Mouse (Mus musculus) midbrain, embryonic 13.5 days (tissue): Measurements from ENCODE around the gene Frat1. TPM values are rescaled to one million over a fixed set of nuclear protein-coding genes. Genes with fewer than 3 reads are reported as not detected.
A peak's percentile ranks its signal among the peaks of the same experiment; 100 is the strongest.

ENCODE experiments used
- ATAC-seq: fragments of 200-750 bp; cut with Nextera tagmentation; 2 replicates; pipeline ENCODE4 v1.8.0; 2017; ENCODE audit warnings: mild to moderate bottlenecking, moderate TSS enrichment, moderate library complexity
- H3K27ac ChIP-seq: fragments of 300-500 bp; sonication (generic); 2 replicates; pipeline ENCODE4 v1.5.1; 2015; ENCODE audit warnings: inconsistent platforms, mild to moderate bottlenecking, moderate library complexity
- H3K27me3 ChIP-seq: fragments of 300-500 bp; sonication (generic); 2 replicates; pipeline ENCODE4 v1.6.1; 2015; ENCODE audit warnings: mild to moderate bottlenecking, inconsistent platforms
- H3K36me3 ChIP-seq: fragments of 300-500 bp; sonication (generic); 2 replicates; pipeline ENCODE4 v1.6.1; 2015; ENCODE audit warnings: mild to moderate bottlenecking, inconsistent platforms
- H3K4me1 ChIP-seq: fragments of 300-500 bp; sonication (generic); replicated peaks from 2 replicates; pipeline ENCODE4 v1.6.1; 2015; ENCODE audit warnings: inconsistent platforms
- H3K4me2 ChIP-seq: fragments of 300-500 bp; sonication (generic); replicated peaks from 2 replicates; pipeline ENCODE4 v1.6.1; 2015; ENCODE audit warnings: moderate library complexity, mild to moderate bottlenecking, inconsistent platforms
- H3K4me3 ChIP-seq: fragments of 300-500 bp; sonication (generic); replicated peaks from 2 replicates; pipeline ENCODE4 v1.5.1; 2015; ENCODE audit warnings: mild to moderate bottlenecking, inconsistent platforms
- H3K9ac ChIP-seq: fragments of 300-500 bp; sonication (generic); replicated peaks from 2 replicates; pipeline ENCODE4 v1.6.1; 2015; ENCODE audit warnings: mild to moderate bottlenecking, inconsistent platforms
- H3K9me3 ChIP-seq: fragments of 300-500 bp; sonication (generic); 2 replicates; pipeline ENCODE4 v1.6.1; 2016; ENCODE audit warnings: mild to moderate bottlenecking, inconsistent platforms
- WGBS: fragments of 180-500 bp; shearing (Covaris S2); methylation state at CpG from one replicate; pipeline ENCODE4 v1.1.7; 2015; 5-methylcytosine and 5-hydroxymethylcytosine counted together
- polyA plus RNA-seq: library from polyadenylated mRNA; unstranded; fragments of >200 nt; fragmentation: Nextera tagmentation; extraction: Ambion mirVana; gene quantifications from 2 replicates; pipeline ENCODE4 v1.2.1, GENCODE M21; 2015

Frat1 gene
- polyA plus RNA-seq, 1 experiment from 2014 or later, result 26.2 TPM

DNA sequence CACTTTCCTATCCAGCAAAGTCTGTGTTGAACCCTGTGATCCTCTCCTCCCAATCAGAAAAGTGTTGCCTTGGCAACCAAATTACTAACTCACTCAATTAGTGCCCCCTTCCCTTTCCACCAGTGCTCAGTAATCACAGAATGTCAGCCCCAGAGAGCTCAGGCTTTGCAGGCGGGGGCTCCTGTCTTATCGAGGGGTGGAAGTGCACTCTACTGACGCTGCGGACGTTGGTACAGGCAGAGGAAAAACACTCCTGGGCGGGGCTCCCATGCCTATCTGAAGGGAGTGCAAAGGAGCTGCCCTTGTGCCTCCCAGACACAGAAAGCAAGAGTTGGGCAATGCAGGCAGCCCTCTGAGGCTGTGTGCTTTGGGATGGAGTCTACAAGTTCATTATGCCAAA, 6.0 kb downstream of the Frat1 start:
- Histone ChIP-seq H3K4me3 (peak overlapping the region; percentile 7; the same call in 1 of the 2 replicates), H3K27me3 (peaks cover 8% of the 10 kb centered on the region; the same call in 1 of the 2 replicates), H3K9ac (peak overlapping the region; percentile 17; the same call in 1 of the 2 replicates), H3K9me3 (no peaks in the 10 kb centered on the region), H3K4me2 (peak overlapping the region; percentile 44), H3K27ac (peak overlapping the region; percentile 49), H3K36me3 (no peaks in the 10 kb centered on the region), H3K4me1 (peaks cover 46% of the 10 kb centered on the region)
- peak; percentile 80 for ATAC-seq
- WGBS, result 1% methylated on average over 6 of the region's 6 CpGs

DNA sequence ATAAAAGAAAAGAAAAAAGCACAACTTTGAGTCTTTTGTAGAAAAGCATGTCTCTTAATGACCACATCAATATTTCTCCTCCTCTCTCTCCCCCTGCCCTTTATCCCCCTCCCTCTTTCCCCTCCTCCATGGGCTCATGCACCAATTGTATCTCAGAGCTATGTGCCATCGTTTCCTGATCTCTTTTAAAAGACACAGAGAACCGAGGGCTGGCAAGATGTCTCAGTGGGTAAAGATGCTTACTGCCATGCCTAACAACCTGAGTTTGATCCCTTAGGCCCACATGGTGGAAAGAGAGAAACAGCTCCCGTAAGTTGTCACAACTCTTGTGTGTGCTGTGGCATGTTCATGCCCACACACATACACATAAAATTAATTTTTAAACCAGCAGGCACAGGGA, 6.9 kb downstream of the Frat1 start:
- WGBS, result 43% methylated on average over 3 of the region's 3 CpGs
- Histone ChIP-seq H3K4me3 (no peak overlapping the region), H3K9ac (no peak overlapping the region), H3K4me2 (no peak overlapping the region), H3K9me3 (no peaks in the 10 kb centered on the region), H3K27me3 (peaks cover 7% of the 10 kb centered on the region; the same call in 1 of the 2 replicates), H3K36me3 (no peaks in the 10 kb centered on the region), H3K27ac (no peak overlapping the region), H3K4me1 (peaks cover 39% of the 10 kb centered on the region)
- no peak for ATAC-seq

DNA sequence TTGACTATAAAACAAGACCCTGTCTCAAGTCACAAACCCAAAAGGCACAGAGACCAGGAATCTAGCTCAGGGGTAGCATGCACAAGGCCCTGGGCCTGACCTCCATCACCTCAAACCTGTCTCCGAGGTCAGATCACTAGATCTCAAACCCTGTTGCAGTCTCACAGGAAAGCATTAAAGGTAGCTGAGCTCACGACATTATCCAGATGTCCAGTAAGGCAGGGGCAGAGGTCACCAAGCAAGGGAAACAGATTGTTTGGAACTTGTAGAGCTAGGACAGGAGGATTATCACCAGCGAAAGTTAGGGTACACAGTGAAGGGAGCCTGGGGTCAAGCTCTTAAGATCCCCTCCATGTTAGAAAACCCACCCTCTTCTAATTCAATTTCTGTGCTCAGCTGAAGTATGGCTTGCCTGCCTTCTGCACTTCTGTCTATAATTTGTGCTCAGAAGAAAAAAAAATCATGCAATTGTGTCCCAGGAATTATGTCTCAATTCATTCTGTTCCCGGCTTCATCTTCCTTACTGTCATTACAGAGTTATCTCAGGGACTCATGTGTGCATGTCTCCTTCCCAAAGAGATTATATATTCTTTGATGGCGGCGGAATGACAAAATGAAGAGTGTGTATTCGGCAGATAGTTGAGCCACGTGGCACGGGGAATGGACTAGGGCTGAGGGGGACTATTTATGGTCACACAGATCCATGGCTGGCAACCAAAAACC, 7.6 kb downstream of the Frat1 start:
- H3K27me3 ChIP-seq, result peaks cover 4% of the 10 kb centered on the region; the same call in 1 of the 2 replicates
- H3K27ac ChIP-seq, result no peak overlapping the region
- no peak overlapping the region for H3K9ac ChIP-seq
- H3K4me3 ChIP-seq, result no peak overlapping the region
- 79% methylated on average over 9 of the region's 9 CpGs for WGBS
- no peak overlapping the region for H3K4me2 ChIP-seq
- ATAC-seq, result no peak
- peaks cover 33% of the 10 kb centered on the region for H3K4me1 ChIP-seq
- no peaks in the 10 kb centered on the region for H3K9me3 ChIP-seq
- H3K36me3 ChIP-seq, result no peaks in the 10 kb centered on the region

DNA sequence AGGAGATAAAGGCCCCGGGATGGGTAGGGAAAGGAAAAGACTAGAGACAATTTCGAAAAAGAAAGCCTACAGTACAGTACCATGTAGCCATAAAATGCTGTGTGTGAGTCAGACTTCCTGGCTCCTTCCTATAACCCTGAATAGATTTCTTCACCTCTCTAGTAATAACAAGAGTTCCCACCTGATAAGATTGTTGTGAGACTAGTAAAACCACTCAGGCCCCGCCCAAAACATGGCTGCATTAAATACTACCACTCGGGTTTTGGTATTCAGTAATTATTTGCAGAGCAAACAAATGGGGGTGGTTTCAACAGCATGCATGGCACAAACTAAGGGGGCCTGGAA, 8.1 kb downstream of the Frat1 start:
- 79% methylated on average over 4 of the region's 4 CpGs for WGBS
- ATAC-seq, result no peak
- peaks cover 28% of the 10 kb centered on the region for H3K4me1 ChIP-seq

DNA sequence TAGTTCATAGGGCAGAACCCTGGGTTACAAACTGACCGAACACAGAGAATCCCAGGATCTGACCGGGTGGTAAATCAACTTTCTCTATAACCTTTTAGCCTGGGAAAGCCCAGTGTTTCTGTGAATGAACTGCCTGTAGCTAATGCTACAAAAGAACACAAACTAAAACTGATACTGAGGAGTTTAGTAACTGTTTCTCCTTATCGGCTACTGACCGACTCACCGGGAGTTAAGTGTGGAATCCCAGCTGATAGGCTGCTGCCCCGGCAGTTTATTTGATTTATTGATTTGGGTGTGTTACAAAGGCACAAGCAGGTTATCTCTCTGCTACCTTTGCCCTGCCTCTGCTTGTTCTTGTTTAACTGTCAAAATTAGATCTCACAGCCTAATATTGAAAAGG, 9.0 kb downstream of the Frat1 start:
- no peaks in the 10 kb centered on the region for H3K36me3 ChIP-seq

More for the DNA sequence above, 8.1 kb downstream of the Frat1 start:
- Histone ChIP-seq H3K27me3 (no peaks in the 10 kb centered on the region; the same call in 1 of the 2 replicates), H3K4me2 (no peak overlapping the region), H3K36me3 (no peaks in the 10 kb centered on the region), H3K27ac (no peak overlapping the region), H3K9me3 (no peaks in the 10 kb centered on the region), H3K4me3 (no peak overlapping the region), H3K9ac (no peak overlapping the region)

DNA sequence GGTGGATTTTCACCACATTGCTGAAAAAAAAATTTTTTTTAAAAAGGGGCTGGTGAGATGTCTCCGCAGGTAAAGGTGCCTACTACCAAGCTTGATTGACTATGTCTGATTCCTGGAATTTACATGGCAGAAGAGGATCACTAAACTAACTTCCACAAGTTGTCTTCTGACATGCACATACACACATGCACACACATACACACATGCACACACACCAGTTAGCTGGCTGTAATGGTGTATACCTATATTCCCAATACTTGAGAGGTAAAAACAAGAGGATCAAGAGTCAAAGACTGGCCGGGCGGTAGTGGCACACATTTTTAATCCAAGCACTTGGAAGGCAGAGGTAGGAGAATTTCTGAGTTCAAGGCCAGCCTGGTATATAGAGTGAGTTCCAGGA, 9.9 kb downstream of the Frat1 start:
- Histone ChIP-seq H3K4me3 (no peak overlapping the region), H3K27me3 (no peaks in the 10 kb centered on the region), H3K9me3 (no peaks in the 10 kb centered on the region), H3K4me1 (peaks cover 18% of the 10 kb centered on the region), H3K9ac (no peak overlapping the region), H3K36me3 (no peaks in the 10 kb centered on the region), H3K27ac (no peak overlapping the region), H3K4me2 (no peak overlapping the region)
- ATAC-seq, result no peak
- 94% methylated on average over 3 of the region's 3 CpGs for WGBS

More for the DNA sequence above, 9.0 kb downstream of the Frat1 start:
- Histone ChIP-seq H3K4me1 (peaks cover 18% of the 10 kb centered on the region), H3K4me3 (no peak overlapping the region), H3K9ac (no peak overlapping the region), H3K4me2 (no peak overlapping the region), H3K27me3 (no peaks in the 10 kb centered on the region), H3K9me3 (no peaks in the 10 kb centered on the region), H3K27ac (no peak overlapping the region)
- ATAC-seq, result no peak
- 85% methylated on average over 6 of the region's 6 CpGs for WGBS

DNA sequence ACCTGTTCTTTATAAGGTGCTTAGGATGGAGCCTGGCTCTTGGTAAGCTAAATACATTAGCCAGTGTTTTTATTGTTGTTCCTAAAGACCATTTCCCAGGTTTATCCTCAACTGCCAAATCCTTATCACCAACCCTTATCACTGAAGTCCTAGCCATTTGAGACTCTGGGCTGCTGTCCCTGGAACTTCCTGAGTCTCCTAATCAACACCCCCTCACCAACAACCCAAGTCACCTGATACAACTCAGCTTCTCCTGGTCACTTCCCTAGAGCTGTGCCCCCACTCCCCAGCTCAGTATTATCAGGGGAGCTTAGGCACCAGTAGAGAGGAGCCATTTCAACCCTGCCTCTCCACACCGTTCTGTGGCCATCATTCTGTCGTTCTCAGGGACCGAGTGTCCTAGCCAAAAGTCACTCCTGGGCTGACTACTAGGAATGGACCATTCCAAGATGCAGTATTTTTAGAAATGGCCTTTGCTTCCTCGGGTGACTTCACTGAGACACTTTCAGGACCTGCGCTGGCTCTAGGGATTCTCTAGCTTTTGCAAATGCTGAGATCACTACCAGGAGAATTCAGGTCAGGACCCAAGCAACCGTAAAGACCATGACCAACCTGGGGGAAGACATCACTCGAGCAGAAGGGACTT, 11.5 kb downstream of the Frat1 start:
- ATAC-seq, result no peak
- Histone ChIP-seq H3K4me1 (peaks cover 13% of the 10 kb centered on the region), H3K27ac (no peak overlapping the region), H3K4me2 (no peak overlapping the region), H3K9me3 (no peaks in the 10 kb centered on the region), H3K9ac (no peak overlapping the region), H3K27me3 (no peaks in the 10 kb centered on the region), H3K36me3 (no peaks in the 10 kb centered on the region), H3K4me3 (no peak overlapping the region)
- WGBS, result 86% methylated on average over 7 of the region's 7 CpGs

DNA sequence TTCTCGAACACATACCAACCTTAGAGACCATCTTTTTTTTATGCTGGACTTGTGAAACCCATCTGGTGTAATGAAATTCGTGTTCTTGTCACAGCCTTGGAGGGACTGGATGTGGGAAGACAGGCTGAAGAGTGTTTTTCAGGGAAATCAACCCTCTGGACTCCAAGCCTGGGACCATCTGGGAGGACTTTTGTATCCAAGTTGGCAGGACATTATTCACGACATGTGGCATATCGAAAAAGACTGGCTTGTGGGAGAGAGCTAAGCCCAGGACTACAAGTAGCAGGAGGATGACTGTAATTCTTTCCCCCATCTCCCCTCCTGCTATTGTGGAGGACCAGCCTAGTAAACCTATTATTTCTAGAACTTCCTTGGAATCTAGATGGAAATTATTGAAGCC, 12.4 kb downstream of the Frat1 start:
- Histone ChIP-seq H3K9me3 (no peaks in the 10 kb centered on the region), H3K4me1 (peaks cover 14% of the 10 kb centered on the region), H3K36me3 (no peaks in the 10 kb centered on the region), H3K27me3 (no peaks in the 10 kb centered on the region), H3K27ac (no peak overlapping the region), H3K4me3 (no peak overlapping the region), H3K9ac (no peak overlapping the region), H3K4me2 (no peak overlapping the region)
- ATAC-seq, result no peak
- 81% methylated on average over 4 of the region's 4 CpGs for WGBS

DNA sequence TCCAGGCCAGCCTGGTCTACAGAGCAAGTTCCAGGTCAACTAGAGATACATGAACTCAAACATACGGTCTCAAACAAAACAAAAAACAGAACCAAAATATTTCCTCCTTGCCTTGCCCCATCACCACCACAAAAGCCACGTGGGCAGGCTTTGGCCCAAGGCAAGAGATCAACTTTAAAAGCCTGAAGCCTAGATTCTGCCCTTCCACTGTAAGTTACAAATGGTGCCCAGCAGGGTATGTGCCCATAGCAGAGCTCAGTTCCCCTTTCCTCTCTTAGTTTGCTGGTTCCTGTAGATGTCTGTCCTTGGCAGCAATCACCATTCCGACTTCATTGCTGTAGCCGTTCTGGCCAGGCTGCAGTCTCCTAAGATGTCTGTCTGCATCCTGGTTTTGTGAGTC, 12.9 kb downstream of the Frat1 start:
- no peaks in the 10 kb centered on the region for H3K9me3 ChIP-seq
- H3K4me2 ChIP-seq, result no peak overlapping the region
- no peak for ATAC-seq
- no peak overlapping the region for H3K27ac ChIP-seq
- no peaks in the 10 kb centered on the region for H3K27me3 ChIP-seq
- H3K4me1 ChIP-seq, result peaks cover 14% of the 10 kb centered on the region
- no peaks in the 10 kb centered on the region for H3K36me3 ChIP-seq
- WGBS, result 82% methylated on average over 4 of the region's 4 CpGs
- H3K9ac ChIP-seq, result no peak overlapping the region
- no peak overlapping the region for H3K4me3 ChIP-seq

DNA sequence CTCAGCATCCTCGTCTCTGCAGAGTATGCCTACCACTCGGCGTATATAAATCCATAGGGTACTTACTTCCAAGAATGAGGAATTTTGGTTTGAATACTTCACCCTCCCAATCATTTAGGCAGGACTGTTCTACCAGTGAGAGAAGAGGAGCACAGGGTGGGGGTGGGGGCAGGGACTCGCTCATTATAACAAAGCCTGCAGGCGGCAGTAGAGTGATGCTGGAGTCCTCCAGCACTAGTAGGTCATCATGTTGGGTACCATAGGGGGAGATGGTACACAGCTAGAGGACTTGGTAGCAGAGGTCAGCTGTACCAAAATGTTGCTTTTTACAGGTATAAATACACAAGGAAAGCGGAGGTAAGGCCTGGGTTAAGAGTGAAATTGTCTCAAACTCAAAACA, 14.6 kb downstream of the Frat1 start:
- Histone ChIP-seq H3K27ac (no peak overlapping the region), H3K9ac (no peak overlapping the region), H3K4me2 (no peak overlapping the region), H3K27me3 (no peaks in the 10 kb centered on the region), H3K36me3 (no peaks in the 10 kb centered on the region), H3K9me3 (no peaks in the 10 kb centered on the region), H3K4me3 (no peak overlapping the region), H3K4me1 (peaks cover 14% of the 10 kb centered on the region)
- 85% methylated on average over 6 of the region's 6 CpGs for WGBS
- no peak for ATAC-seq

DNA sequence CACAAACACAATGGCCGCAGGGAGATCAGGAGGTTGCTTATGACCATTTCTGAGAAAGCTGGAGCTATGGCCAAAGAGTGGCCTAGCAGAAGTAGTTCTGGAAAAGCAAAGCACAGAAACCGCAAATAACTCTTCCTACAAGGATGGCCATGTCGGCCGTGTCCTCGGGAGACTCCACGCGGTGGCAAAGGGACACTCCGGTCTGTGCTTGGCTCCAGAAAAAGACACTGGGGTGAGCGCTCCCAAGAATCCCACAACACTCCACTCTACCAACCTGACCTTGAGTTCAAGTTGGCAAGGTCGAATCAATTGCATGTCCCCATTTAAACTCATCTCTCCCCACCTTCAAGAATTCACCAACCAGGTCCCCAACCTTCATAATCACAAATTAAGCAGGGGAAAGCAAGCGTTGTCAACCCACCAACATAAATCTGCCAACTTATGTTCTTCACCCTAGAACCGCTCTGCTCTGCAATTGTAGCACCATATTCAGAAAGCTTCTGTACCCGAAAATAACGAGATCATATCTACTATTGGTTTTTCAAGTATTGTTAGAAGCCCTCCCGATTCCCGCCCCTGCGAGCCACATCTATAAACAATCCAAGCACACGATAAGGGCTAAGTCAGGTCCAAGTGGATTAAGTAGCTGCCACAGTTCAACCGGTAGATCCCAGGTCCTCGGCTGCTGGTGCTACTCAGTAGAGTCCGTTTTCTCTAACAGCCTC, 16.8 kb downstream of the Frat1 start:
- no peak for ATAC-seq
- Histone ChIP-seq H3K4me3 (peak overlapping the region; percentile 78), H3K4me1 (peaks cover 34% of the 10 kb centered on the region), H3K4me2 (peak overlapping the region; percentile 88), H3K27ac (peak overlapping the region; percentile 94), H3K27me3 (no peaks in the 10 kb centered on the region), H3K36me3 (no peaks in the 10 kb centered on the region), H3K9ac (peak overlapping the region; percentile 91), H3K9me3 (no peaks in the 10 kb centered on the region)
- 11% methylated on average over 21 of the region's 21 CpGs for WGBS

DNA sequence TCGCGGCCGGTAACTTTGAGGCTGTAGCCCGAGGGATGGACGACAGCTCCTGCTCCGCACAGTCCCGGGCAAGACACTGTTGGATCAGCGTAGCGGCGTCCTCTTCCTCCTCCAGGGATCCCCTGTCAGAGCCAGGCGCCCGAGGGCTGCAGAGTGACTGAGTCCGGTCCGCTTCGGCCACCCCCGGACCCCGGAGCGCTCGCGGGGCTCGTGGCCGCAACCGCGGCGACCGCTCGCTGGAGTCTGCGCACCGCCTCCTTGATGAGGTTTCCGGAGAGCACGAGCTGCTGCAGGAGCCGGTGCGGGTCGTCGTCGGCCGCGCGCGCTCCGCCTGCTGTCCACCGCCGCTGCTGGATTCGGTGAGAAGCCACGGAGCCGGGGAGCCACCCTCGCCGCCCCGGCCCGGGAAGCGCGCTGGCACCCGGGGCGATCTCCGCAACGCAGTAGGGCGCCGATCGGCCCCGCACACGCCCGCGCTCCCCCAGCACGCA, 17.4 kb downstream of the Frat1 start:
- peak overlapping the region; percentile 94 for H3K27ac ChIP-seq
- peak; percentile 7; the same call in 1 of the 2 replicates for ATAC-seq
- WGBS, result under 1% methylated on average over 54 of the region's 64 CpGs

More for the DNA sequence above, 17.4 kb downstream of the Frat1 start:
- Histone ChIP-seq H3K4me2 (peak overlapping the region; percentile 88), H3K4me1 (peaks cover 38% of the 10 kb centered on the region), H3K9me3 (no peaks in the 10 kb centered on the region), H3K9ac (peak overlapping the region; percentile 91), H3K27me3 (no peaks in the 10 kb centered on the region), H3K4me3 (peak overlapping the region; percentile 78), H3K36me3 (no peaks in the 10 kb centered on the region)
